Mouse (Mus musculus) gonadal fat pad, adult 2 months (tissue): ENCODE measurements around the gene Hdgfl2. TPM values are rescaled to one million over a fixed set of nuclear protein-coding genes. Genes with fewer than 3 reads are reported as not detected.
"Not testable (repeated sequence)": the region's sequence is repeated elsewhere in the genome, so short reads cannot be mapped to it uniquely, and the experiment has no call there.

ENCODE experiments used
- DNase-seq: peaks from one replicate; pipeline ENCODE4 v3.0.0-alpha.2; 2012; ENCODE audit warnings: low read depth
- polyA plus RNA-seq: library from polyadenylated mRNA; depleted of rRNA; stranded (reverse); fragments of >200 nt; gene quantifications from 2 replicates; pipeline ENCODE4 v1.2.3, GENCODE M21; 2012

Gene Hdgfl2
- polyA plus RNA-seq, 1 experiment, result 41.4 TPM

GRCm38 (mm10) chr17:56057381-56058120 is 21.9 kb upstream of the Hdgfl2 start:
- no peak for DNase-seq

- DNase-seq, result no peak
Measured at GRCm38 (mm10) chr17:56062081-56062480, 17.4 kb upstream of the Hdgfl2 start.

- not testable (repeated sequence) for DNase-seq
Measured at GRCm38 (mm10) chr17:56065715-56066114, 13.7 kb upstream of the Hdgfl2 start.

- DNase-seq, result no peak
Measured at GRCm38 (mm10) chr17:56066451-56066850, 13.0 kb upstream of the Hdgfl2 start.

- no peak for DNase-seq
Measured at GRCm38 (mm10) chr17:56069066-56069465, 10.4 kb upstream of the Hdgfl2 start.

GRCm38 (mm10) chr17:56071126-56071525 is 8.3 kb upstream of the Hdgfl2 start:
- DNase-seq, result no peak

GRCm38 (mm10) chr17:56072243-56072642 is 7.2 kb upstream of the Hdgfl2 start:
- no peak for DNase-seq

- DNase-seq, result peak; percentile 56
Measured at GRCm38 (mm10) chr17:56074097-56074826, 5.2 kb upstream of the Hdgfl2 start.

GRCm38 (mm10) chr17:56074827-56075208 is 4.6 kb upstream of the Hdgfl2 start, which contains the start of gene Ubxn6:
TSS of gene Ubxn6 (minus strand) at chr17:56075028.
- no peak for DNase-seq

- no peak for DNase-seq
Measured at GRCm38 (mm10) chr17:56077523-56077922, 1.9 kb upstream of the Hdgfl2 start.

- not testable (repeated sequence) for DNase-seq
Measured at GRCm38 (mm10) chr17:56078361-56078760, 1.1 kb upstream of the Hdgfl2 start.

- DNase-seq, result no peak
Measured at GRCm38 (mm10) chr17:56079921-56080320, 487 bp downstream of the Hdgfl2 start.

GRCm38 (mm10) chr17:56080781-56081585 is 1.5 kb downstream of the Hdgfl2 start:
- DNase-seq, result no peak

- no peak for DNase-seq
Measured at GRCm38 (mm10) chr17:56092312-56092711, 12.9 kb downstream of the Hdgfl2 start.

- DNase-seq, result peak; percentile 96
Measured at GRCm38 (mm10) chr17:56092794-56093193, 13.4 kb downstream of the Hdgfl2 start.

- DNase-seq, result no peak
Measured at GRCm38 (mm10) chr17:56096883-56097282, 17.4 kb downstream of the Hdgfl2 start.

GRCm38 (mm10) chr17:56098180-56098579 is 18.7 kb downstream of the Hdgfl2 start:
- no peak for DNase-seq

- DNase-seq, result no peak
Measured at GRCm38 (mm10) chr17:56098711-56099572, 19.5 kb downstream of the Hdgfl2 start.

- DNase-seq, result no peak
Measured at GRCm38 (mm10) chr17:56100811-56101210, 21.4 kb downstream of the Hdgfl2 start.

GRCm38 (mm10) chr17:56102158-56102557 is 22.7 kb downstream of the Hdgfl2 start:
- DNase-seq, result no peak

GRCm38 (mm10) chr17:56102927-56103326 is 23.5 kb downstream of the Hdgfl2 start:
- DNase-seq, result no peak
